Mouse (Mus musculus) spleen, adult 12 weeks (tissue): ENCODE measurements around the gene Npas2.

Experiments used
- DNase-seq: peaks from one replicate; pipeline ENCODE4 v3.0.0; 2022; ENCODE audit warnings: low spot score

Npas2 gene

DNA sequence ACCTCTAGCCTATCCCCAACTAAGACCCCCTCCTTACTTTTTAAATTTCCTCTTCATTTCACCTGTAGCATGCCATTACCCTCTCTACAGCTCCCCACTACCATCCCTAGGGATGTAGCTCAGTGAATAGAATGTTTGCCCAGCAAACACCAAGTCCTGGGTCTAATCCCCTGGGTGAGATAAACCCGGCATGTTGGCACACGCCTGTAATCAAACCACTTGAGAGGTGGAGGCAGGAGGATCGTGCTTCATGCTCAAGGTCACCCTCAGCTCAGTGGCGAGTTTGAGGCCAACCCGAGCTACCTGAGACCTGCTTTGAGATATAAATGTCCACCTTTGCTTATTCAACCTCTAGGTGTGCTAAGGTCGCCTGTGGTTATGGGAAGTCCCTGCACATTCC lies 19.5 kb downstream of the Npas2 start:
- DNase-seq: no peak

DNA sequence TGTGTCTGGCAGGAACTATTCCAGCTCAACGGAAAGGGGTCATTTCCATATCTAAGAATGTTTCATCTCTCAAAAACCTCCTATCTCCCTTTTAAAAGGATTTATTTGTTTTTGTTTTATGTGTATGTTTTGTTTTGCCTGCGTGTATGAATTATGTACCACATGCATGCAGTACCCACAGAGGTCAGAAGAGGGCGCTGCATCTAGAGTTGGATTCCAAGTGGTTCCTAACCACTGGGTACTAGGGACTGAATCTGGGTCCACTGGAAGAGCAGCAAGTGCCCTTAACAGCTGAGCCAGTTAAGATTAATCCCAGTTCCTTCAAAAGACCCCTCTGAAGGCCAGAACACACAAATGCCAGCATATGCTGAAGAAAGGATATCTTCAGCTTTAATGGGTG lies 24.1 kb downstream of the Npas2 start:
- no peak for DNase-seq

GRCm38 (mm10) chr1:39228401-39228800 lies 34.9 kb downstream of the Npas2 start:
- no peak for DNase-seq

DNA sequence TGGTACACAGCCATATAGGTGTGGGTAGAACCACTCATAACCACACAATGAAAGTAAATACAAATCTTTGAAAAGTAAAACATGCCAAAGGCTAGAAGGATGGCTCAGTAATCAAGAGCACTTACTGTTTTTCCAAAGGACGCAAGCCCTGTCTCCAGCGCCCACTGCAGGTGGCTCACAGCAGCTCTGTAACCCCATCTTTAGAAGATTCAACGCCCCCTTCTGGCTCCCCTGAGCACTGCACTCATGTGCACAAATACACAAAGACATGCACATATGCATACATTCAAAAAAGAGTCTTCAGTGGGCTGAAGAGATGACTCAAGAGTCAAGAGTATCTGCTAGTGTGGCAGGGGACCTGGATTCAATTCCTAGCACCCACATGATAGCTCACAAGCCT lies 36.5 kb downstream of the Npas2 start:
- DNase-seq: no peak

DNA sequence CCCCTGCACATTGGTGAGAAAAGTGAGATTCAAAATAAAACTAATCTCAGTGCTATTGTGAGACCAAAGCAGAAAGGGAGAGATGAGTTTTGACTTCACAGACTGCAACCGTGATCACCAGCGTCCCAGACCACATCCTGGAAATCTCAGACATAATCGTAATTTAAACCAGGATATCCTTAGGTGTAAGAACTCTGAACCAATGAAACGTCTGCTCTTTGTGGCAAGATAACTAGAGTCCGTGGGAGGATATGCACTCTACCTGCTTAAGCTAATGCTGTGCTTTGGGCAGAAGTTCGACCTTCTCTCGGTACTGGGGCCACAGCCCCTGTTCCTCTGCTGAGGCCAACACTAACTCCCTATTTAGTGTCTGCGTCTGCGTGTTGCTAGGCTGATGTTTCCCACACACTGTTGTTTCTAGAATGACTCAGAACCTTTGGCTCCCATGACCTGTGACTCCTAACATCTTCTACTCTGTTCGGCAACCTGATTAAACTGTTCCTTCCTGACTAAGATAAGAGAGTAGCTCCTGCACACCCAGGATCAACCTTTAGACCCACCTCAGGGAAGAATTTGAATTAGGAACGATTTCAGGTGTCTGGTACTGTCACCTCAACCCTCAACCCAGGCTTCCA lies 41.4 kb downstream of the Npas2 start:
- no peak for DNase-seq

DNA sequence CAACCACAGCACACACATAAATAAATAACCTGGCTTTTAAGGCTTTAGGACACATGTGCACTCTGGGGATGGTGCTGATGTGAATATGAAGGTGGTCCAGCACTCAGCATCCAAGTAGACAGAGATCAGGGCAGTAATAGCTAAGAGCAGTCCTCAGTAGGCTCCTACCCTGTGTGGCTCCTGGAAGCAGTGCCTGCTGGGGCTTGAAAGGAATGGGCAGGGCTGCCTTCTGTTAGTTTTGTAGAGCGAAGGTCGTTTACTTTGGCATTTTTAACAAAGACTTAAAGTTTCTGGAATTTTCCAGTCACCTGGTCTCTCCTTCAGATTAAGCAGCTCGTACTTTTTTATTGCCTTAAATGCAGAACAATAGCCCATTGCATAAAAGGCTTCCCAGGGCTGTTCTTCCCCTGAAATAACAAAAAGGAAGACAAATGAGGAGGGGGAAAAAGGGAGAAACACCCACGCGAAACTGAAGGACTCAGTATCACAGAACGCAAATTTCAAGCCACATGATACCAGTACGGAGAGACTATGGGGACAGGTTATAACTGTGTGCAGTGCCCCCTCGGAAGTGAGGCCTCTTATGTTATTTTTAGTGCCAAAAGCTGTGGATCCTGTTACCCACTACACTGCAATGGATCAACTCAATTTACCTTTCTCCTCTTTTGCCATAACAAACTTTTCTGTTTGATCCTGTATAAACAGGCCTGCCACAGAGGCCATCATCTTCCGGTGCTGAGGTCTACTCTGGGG lies 44.1 kb downstream of the Npas2 start:
- DNase-seq: no peak

GRCm38 (mm10) chr1:39240860-39241584 lies 47.5 kb downstream of the Npas2 start:
- DNase-seq: no peak

DNA sequence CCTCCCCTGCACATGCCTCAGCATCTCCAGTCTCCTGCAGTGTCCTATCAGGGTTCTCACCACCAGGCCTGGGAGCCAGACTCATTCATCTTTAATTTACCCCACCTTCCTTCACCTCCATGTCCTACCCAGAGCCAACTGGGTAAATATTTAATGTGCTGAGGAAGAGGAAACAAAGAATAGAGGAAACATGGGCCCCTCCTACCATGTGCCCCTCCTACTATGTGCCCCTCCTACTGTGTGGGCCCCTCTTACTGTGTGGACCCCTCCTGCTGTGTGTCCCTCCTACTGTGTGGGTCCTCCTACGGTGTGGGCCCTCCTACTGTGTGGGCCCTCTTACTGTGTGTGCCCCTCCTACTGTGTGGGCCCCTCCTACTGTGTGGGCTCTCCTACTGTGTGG lies 51.2 kb downstream of the Npas2 start:
- DNase-seq: no peak

DNA sequence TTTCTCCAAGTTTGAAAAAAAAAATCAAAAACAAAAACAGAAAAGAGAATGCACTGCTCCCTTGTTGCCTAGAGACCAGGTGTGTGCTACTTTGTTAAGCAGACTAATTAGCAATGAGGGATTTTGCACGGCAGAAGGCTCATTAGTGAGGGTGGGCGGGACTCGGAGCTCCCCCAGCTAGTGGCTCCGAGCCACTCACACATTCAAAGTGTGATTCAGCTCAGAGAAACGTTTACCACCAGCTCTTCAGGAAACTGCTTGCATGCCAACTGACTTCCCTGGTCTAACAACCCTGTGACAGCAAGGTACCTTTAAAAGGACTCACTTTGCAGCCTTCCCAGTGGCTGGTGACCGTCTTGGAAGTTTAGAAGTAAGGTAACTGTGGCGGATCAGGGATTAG lies 58.1 kb downstream of the Npas2 start:
- no peak for DNase-seq

DNA sequence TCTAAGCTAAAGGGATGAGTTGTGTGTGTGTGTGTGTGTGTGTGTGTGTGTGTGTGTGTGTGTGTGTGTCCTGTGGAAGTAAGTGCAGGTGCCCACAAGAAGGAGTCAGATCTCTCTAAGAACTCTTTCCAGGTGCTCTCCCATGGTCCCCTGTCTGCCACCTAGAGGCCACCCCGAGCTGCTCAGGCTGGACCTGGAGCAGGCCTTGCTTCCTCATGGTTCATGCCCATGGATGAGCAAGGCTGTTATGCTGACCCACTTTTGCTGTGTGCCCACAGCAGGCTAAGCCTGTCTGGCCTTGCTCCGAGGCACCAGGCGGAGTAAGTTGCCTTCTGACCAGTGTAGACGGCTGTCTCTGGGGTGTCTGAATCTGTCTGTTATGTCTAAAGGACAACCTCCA lies 60.2 kb downstream of the Npas2 start:
- no peak for DNase-seq

DNA sequence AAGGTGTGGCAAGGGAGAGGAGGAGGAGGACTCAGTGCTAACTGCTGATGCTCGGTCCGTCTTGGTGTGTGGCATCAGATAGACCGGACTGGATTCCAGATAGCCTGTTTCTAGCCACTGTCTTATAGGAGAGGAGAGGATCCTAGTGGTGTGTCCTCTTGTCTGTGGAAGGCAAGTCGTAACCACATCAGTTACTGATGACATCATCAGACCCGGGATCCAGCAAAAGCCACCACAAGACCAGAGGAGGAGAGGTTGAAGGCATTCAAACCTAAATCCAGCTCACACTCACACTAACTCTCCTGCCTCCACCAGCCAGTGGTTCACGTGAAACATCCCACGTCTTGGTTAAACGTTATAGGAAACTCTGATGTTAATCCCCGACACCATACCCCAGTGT lies 62.5 kb downstream of the Npas2 start:
- no peak for DNase-seq

DNA sequence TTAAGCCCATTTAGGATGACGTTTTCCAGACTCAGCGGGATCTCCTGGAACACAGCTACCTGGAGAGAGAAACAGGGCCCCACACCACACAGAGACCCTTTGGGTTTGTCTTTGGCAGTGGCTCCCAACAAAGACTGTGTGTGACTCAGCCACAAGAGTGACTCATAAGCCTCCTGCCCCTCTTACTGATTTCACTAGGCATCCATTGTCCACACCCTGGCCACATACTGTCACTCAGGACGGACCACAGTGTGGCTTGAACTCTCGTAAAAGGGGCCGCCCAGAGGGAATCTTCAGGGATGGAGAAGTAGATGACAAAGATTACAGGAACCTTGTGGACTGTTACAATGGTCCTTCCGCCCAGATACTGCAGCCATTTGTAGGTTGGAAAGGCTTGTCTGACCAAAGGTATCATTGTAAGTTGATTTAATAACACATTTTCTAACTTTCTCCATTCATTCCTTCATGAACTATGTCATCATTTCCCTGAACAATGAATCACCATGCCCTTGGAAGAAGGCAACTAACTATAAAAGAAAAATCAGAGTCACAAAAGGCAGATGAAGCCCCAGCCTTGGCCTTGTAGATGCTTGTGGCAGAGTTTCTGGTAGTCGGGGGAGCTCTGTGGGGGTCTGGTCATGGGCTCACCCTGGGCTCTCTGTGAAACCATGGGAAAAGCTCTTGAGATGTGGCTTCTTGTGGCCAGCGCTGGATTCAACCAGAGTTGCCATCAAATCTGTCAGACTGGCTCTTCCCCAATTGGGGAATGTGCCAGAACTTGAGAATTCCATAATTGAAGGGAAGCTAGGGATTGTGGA lies 63.2 kb downstream of the Npas2 start:
- no peak for DNase-seq

DNA sequence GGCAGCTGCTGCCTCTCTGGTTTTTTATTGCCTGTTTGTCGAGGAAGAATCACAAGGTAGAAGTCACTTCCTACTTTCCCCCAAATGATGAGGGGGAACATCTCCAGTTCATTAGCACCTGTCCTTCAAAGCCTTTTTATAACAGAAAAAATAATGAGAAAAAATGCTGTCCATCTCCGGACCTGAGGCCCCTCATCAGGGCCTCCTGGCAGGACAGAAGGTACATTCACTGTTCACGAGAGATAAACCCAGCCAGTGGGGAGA lies 63.7 kb downstream of the Npas2 start:
- DNase-seq: no peak

DNA sequence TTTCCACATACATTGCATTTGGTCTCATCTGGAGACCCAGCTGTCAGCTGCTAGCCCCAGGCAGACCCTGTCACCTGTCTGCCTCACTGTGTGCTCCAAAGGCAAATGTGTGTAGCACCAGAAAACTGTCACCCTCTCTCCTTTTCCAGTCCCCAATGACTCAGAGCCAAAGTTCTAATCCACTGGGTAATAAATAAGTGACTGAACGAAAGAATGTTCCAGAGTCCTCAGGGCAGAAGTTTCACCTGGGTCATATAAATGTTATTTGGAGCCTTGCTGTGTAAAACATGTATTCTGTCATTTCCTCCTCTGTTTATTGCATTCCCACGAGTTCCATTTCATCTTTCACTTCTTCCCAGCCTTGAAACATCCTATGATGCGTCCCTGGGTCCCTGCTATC lies 66.1 kb downstream of the Npas2 start:
- no peak for DNase-seq

DNA sequence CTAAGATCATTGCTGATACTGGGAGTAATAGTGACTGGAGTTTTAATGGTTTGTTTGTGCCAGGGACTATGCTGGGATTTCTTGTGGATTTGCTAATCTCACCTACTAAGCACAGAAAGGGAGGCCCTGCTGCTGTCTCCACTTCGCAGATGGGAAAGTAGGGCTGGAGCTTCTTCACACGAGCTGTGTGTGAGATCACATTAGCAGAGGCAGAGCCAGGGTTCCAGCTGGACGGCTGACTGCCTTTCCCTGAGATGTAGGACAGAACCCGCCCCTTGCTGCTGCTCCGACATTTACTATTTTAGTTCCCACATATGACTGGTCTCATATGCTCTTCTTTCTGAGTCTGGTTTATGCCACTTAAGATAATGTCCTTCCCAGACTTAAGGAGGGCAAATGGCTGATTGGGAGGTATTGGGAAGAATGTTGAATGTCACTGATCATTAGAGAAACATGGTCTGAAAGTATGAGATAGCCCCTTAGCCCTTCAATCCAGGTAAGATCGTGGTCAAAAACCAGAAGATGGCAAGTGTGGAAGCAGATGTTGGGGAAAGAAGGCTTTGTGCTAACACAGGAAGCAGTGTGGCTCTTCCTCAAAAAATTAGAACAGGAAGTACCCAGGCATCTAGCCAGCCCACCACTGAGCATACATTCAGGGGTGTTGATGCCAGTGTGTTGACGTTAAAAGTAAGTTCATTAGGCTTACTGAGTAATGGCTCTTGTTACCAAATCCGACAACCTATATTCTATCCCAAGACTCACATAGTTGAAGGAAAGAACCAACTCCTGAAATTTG lies 66.8 kb downstream of the Npas2 start:
- no peak for DNase-seq

DNA sequence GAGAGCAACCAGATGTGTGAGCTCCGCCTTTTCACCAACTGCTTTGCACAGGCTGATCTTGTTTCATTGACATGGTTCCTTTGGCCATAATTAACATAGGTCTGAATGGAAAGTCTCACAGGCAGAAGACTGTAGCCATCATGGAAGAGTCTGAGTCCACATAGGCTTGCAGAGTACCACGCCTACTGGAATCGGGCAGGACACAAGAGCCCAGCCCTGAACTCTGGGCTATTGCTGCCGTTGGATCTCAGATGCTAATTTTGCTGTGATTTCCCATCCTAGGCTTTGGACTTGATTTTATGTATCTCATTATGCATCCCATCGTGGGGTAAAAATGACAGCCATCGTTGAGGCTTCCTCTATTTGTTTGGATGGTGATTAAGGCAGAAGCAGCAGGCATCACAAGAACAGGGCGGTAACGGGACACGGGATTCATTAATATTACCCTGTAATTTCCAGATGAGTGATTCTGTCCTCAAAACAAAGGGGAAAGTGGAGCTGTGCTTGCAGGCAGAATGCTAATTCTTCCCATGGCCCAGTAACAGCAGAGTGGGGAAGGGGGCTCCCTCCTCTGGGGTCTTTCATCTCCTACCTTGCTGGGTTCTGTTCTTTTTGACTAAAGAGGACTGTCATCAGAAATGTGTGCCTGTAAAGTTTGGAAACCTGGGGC lies 73.4 kb downstream of the Npas2 start:
- no peak for DNase-seq

DNA sequence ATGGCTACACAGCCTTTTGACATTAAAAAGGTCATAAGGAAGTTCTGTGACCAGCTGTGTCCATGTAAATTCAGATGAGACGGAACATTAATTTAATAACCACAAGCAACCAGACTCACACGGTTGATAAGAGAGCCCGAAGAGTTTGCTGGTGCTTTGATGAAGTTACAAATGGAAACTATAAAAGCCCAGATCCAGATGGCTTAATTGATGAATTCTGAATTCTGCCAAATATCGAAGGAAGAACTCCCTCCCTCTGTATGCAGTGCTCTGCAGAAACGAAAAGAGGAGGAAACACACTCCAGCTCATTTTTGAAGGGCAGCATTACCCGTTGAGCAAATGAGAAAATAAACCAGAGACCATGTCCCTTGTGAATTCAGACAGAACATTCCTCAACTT lies 79.4 kb downstream of the Npas2 start:
- no peak for DNase-seq

DNA sequence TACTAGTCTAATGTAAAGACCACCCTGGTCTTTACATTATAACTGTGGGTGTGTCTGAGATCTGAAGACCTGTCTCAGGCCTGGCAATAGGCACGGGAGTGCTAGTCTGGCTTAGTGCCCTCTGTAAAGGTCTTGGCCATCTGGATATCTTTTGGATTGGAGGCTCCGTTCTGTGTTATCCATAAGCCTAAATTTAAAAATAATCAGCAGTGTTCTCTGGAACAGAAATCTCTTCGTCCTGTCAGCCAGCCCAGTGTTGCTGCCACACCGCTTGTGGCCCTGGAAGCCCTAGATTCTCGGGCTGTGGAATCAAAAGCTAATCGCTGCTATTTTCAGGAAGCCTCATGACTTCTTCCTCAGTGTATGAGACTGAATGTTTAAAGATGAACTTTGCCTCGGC lies 86.9 kb downstream of the Npas2 start:
- no peak for DNase-seq

DNA sequence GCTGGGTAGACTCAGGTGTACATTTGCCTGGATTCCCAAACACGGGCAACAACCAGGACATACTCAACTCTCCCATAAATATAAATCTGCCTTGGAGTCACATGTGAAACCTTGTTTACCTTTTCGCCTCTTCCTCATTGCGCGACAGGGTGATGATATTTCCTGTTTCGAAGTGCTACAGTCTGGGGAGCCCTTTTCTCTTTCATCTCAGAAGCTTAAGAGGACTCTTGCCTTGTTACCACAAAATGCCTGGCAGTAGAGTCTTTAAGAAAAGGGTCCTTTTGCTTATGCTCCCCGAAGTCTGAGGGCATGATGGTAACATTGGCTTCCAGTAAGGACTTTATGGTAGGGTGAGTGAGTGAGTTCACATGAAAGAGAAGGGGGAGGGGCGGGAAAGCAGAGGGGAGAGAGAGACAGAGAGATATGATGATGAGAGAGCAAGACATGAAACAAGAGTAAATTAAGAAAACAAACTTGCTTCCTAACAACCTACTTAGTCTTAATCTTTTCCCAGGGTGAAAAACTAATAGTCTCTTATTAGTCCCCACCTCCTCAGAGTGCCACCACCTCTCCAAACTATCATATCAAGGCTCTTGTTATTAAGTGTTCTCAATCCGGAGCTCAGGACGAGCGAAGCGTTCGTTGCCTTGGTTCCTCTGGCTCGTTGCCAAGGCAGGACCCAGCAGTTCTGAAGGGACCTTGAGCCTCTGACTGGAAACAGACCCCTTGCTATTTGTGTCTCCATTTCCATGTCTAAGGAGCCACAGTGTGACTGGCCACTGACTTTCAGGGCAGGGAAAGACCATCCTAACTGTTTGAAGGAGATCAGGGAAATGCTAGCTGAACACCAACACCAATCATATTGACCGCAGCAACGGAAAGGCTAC lies 87.7 kb downstream of the Npas2 start:
- no peak for DNase-seq

DNA sequence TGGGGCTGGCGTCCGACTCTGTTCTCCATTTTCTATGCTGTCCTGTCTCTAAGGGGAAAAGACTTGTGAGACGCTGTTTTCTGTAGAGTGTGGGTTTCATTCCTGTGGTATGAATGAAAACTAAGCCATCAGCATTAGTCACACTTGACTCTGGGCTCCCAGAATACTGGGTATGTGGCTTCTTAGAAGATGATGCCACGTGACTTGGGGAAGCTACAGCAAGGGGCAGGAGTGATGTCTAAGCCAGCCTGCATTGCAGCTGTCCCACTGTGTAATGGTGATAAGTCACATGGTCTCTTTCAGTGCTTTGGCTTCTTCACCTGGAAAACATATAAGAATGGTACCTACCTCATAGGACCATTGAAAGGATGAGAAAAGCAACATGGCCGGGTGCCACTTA lies 88.4 kb downstream of the Npas2 start:
- no peak for DNase-seq
